Mouse (Mus musculus): ENCODE measurements at regions not wholly inside any gene's neighbourhood (a gene's known extent, or its start where the extent isn't known, plus 50 kb on each side); places are given as distances from the start of the nearest gene placed in this dataset.

DNA sequence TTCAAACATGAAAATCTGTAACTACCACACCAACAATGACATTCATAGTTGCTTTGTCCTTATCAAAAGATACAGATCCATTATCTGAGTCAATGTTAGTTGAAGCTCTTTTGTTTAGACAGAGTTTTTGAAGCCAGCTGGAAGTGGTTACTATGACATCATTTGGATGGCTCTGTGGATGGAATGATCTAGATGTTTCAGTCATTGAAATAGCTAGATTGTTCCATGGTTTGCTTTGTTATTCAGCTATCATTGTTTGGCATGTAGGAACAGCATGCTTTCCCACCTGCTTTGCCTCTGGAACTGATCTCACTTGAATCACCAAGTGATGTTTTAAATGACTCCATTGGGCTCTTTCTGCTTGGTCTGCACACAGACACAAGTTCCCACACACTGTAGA lies 144.2 kb upstream of the Marcks start:
- no peak for DNase-seq (ENCODE audit: low read depth, low spot score)

DNA sequence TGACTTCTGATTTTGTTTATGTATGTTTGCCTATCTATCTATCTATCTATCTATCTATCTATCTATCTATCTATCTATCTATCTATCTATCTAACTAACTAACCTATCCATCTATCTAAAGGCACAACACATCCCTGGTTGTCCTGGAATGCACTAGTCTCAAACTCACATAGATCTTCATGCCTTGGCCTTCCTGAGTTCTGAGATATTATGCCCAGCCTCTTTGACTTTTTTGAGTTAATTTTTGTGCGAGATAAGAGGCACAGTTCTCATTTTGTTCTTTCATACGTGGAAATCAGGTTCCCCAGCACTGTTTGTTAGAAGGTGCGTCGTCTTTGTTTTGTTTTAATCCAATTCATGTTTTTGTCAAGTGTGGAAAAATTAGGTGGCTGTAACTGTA lies 142.1 kb upstream of the Marcks start:
- DNase-seq (ENCODE audit: low read depth, low spot score), result no peak

- DNase-seq (ENCODE audit: low read depth, low spot score), result no peak
Measured at GRCm38 (mm10) chr10:37280150-37280820, 141.6 kb upstream of the Marcks start.

DNA sequence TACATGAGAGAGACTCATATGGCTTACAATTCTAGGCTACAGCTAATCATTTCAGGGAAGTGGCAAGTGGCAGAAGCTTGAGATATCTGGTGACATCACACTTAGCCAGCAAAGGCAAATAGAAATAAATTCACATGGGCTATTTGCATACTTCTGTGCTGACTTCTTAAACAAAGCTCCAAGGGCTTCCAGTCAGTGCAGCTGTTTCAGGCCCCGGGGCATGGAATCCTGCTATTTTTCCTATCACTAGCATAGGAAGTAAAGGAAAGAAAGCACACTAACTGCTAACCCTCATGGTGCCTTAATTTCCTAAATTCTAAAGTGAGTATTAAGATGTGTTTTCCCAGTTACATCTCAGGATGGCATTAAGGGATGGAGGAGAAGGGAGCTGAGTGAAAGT lies 140.6 kb upstream of the Marcks start:
- no peak for DNase-seq (ENCODE audit: low read depth, low spot score)

- no peak for DNase-seq (ENCODE audit: low read depth, low spot score)
Measured at GRCm38 (mm10) chr10:37275857-37276256, 137.1 kb upstream of the Marcks start.

GRCm38 (mm10) chr10:37275271-37275670 lies 136.6 kb upstream of the Marcks start:
- no peak for DNase-seq (ENCODE audit: low read depth, low spot score)

- no peak for DNase-seq (ENCODE audit: low read depth, low spot score)
Measured at GRCm38 (mm10) chr10:37271967-37272366, 133.2 kb upstream of the Marcks start.

DNA sequence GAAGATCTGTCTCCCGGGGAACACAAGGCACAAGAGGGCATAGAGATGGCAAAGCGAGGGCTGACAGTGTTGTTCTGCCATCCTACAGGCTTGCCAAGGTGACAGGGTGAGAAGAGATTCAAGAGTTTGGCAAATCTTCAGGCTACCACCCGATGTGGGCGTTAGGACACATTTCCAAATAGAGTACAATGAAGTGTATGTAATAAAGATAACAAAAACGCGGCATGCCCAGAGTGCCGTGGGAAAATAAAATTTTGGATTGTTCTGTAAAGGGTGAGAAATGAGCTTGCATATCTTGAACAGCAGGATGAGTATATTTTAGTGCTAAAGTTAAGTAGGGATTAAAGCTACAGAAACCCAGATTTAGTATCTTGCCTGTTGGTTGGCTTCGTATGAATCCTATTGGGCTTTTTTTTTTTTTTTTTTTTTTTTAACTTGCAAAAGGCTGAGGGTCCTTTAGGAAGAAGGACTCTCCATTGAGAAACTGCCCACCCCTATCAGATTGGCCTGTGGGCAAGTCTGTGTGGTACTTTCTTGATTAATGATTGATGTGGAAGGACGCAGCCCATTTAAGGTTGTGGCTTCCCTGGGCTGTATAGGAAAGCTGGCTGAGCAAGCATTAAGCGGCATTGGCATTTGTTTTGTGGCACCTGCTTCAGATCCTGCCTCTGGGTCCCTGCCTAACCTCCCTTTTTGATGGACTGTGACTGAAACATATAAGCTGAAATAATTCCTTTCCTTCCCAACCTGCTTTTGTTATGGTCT lies 131.7 kb upstream of the Marcks start:
- no peak for DNase-seq (ENCODE audit: low read depth, low spot score)

DNA sequence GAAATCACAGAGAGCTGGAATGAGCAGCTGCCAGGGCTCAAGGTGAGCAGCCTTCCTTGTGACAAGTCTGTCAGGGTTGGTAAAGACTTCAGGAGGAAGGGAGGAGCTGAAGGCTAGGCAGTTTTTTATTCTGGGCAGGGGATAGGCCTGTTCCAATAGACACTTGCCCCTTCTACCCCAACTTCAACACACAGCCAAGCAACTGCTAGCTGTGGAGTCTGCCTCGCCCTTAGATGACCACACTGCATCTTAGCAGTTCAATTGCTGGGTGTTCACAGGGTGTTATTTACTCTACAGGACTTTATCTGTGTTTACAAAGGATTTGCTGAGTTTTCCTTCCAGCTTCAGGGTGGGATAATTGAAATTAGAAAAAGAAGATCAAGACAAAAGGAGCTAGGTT lies 128.2 kb upstream of the Marcks start:
- no peak for DNase-seq (ENCODE audit: low read depth, low spot score)

GRCm38 (mm10) chr10:37260791-37261488 lies 122.2 kb upstream of the Marcks start:
- peak; percentile 19 for DNase-seq (ENCODE audit: low read depth, low spot score)

DNA sequence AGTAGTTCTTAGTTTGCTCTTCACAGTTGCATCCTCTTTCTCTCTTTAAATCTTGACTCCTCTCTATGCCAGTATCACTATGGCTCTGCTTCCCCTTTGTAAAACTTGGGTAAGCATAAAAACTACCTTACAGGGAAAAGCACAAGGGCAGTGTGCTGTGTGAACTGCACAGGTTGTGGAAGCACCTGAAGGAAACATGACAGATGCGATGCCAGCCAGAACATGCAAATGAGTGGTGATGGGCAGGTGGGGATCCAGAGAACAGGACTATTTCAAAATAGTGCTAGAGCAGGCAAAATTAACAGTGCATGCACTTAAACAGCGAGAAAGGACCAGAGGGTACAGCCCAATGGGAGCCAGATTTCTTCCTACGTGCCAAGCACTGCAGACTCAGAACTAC lies 120.5 kb upstream of the Marcks start:
- no peak for DNase-seq (ENCODE audit: low read depth, low spot score)

DNA sequence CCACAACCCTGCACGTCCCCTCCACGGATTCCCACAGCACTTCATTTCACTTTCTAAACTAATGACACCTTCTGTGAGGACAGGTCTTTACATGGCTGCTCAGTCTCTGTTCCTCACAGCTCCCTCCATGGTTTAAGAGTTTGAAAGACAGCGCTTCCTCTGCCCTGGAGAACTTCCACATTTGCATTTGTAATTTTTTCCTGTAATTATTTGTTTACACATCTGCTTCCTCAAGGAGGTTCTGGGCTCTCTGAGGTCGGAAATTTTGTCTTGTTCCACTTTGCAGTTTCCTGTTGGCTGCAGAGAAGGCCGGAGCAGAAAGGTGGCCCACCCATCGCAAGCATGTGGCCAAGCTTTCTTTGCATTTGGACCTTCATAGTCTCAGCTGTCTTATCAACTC lies 118.8 kb upstream of the Marcks start:
- DNase-seq (ENCODE audit: low read depth, low spot score), result no peak

DNA sequence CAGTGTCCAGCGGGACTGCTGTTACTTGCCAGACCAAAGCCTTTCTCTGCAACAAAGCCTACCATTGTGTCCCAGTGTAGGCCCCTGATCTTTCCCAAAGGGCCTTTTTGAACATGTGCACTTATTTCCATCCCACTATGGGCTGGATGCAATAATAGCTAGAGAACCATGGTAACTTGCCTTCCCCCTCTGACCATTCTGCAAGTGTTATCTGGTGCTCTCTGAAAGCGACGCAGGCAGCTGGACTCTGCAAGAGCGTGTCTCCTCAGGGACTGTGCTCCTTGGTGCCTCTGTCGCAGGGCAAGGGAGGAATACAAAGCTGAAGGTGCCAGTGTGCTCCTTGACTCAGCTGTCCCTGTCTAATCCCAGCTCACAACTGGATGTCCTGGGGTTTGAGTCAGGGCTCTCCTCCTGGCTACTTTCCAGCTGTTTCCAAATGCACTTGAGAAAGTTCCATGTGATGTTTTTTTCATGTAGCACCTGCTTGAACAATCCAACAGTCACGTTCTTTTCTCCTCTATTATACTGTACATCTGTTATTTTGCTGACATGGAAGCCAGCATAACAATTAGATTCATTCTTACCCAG lies 112.3 kb upstream of the Marcks start:
- DNase-seq (ENCODE audit: low read depth, low spot score), result no peak

DNA sequence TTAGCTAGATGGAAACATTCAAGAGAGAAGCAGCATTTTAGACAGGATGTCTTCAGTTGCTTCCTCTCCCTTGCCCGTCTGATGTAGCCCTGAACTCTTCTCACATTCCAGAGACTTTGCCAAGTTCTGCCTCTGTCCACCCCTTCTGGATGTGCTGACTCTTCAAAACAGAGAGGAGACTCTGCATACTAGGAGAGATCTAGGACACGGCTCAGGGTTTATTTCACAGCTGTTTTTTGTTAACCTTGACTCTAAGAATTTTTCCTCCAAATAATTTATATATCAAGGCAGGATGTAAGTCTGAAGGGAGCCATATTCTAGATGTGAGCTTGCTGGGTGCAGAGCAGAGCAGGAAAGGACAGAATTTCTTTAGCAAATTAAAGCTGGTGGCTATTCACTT lies 111.4 kb upstream of the Marcks start:
- no peak for DNase-seq (ENCODE audit: low read depth, low spot score)

DNA sequence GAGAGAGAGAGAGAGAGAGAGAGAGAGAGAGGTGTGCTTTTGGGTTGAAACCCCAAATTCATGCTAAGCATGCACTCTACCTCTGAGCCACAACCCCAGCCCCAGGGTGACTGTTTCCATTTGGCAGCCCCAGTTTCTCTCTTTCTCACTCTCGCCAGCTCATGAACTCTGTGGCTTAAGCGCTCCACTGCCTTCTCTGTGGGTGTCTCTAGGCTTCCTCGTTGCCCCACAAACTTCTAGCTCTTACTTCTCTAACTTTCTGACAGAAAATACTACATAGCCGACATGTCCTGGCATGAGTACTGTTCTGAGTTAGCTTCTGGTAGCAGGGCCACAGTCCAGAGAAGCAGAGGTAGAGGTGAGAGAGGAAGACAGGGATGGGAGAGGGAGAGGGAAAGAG lies 110.8 kb upstream of the Marcks start:
- no peak for DNase-seq (ENCODE audit: low read depth, low spot score)

DNA sequence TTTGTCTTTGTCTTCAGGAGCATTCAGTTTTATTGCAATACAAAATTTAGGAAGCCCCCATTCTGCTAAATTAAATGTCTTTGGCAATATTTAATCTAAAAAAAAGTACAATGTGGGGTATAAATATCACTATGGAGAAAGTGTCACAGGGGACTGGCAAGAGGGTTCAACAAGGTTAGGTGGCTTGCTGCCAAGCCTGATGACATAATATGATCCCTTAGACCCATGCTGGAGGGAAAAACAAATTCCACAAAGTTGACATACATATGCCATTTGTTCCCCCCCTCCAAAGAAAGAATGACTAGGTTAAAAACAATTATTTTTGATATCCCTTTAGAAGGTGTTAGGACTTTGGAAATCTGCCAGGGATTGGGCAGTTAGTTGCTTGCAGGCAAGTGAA lies 108.4 kb upstream of the Marcks start:
- no peak for DNase-seq (ENCODE audit: low read depth, low spot score)

GRCm38 (mm10) chr10:37243136-37243535 lies 104.4 kb upstream of the Marcks start:
- peak; percentile 52 for DNase-seq (ENCODE audit: low read depth, low spot score)

DNA sequence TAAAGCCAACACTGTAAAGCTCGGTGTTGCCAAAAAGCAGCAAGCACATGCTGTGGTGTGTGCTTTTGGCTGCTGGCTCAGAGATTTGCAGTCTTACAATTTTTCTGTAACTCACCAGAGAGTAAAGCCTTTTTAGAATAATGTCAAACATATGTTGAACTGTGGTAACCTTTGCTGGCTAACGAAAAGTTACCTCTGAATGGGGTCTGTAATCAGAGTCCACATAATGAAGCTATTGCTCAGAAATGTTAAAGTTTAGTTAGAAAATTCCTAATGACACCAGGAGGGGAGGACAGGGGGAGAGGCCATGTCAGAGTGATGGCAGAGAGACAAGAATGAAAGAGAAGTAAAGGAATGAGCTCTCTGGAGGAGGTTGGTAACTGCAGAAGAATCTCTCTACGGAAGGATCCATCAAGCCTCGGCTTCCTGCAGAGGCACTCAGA lies 103.1 kb upstream of the Marcks start:
- DNase-seq (ENCODE audit: low read depth, low spot score), result no peak

- no peak for DNase-seq (ENCODE audit: low read depth, low spot score)
Measured at GRCm38 (mm10) chr10:37240634-37241033, 101.9 kb upstream of the Marcks start.

GRCm38 (mm10) chr10:37240201-37240600 lies 101.5 kb upstream of the Marcks start:
- DNase-seq (ENCODE audit: low read depth, low spot score), result peak; percentile 55

- no peak for DNase-seq (ENCODE audit: low read depth, low spot score)
Measured at GRCm38 (mm10) chr10:37236001-37236822, 97.5 kb upstream of the Marcks start.
